Mouse (Mus musculus): ENCODE data around the gene Alg1. TPM values are rescaled to one million over a fixed set of nuclear protein-coding genes. Genes with fewer than 3 reads are reported as not detected.

Gene Alg1
- polyA plus RNA-seq, 1 experiment = 67.9 TPM

DNA sequence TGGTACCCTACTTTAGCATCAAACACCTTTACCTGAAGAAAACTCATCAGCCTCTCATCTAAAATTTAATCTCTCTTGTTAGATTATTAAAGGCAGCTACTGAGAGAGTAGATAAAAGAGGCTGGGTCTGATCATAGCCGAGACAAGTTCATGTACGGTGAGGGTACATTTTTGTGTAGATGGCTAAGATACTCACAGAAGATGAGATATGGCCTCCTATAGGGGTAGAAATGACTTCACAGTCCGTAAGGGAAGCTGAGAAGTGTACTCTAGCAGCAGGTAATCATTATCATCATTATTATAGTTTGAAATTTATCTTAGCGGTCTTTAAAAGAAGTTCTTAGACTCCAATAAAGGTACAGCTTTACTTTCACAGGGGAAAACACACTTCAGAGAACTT lies 439 bp upstream of the Alg1 start:
- DNase-seq (ENCODE audit: low read depth) = no peak

- no peak for DNase-seq (ENCODE audit: low read depth)
Observed at GRCm38 (mm10) chr16:5242355-5242754, 8.9 kb downstream of the Alg1 start.

GRCm38 (mm10) chr16:5242882-5243281 lies 9.5 kb downstream of the Alg1 start:
- DNase-seq (ENCODE audit: low read depth) = no peak

DNA sequence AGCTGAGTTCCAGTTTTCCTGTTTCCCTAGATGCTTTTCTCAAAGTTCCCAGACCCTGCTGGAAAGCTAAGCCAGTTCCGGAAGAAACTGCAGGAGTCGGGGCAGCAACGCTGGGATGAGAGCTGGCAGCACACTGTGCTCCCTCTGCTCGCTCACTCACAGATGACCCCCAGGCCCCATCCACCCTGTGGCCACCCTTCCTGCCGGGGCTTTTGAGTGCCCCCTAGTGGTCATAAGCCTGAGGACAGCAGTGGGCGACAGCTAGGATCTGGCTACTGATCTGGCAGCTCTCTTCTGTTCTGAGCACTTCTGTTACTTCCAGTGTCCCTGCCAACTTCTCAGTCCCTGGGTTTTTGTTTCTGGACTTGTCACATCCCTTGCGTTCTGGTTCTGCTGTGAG lies 11.0 kb downstream of the Alg1 start:
- DNase-seq (ENCODE audit: low read depth) = no peak

DNA sequence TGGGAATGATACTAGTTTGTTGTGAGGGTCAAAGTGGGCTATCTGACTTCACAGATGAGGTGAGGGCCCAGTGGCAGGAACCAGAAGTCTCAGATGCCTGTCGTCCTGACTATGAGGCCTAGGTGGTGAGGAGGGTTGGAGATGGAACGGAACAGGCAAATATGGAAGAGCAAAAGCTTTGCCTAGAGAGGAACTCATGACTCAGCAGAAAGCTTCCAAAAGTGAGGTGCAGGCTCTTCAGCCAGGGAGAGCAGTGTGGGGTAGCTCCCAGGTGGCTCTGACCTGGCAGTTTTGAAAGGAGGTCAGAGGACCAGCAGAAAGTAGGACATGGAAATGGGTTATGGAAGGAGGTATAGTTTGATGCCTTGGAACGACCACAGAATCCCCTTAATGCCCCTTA lies 17.5 kb downstream of the Alg1 start:
- DNase-seq (ENCODE audit: low read depth) = no peak

GRCm38 (mm10) chr16:5252260-5252659 lies 18.8 kb downstream of the Alg1 start:
- no peak for DNase-seq (ENCODE audit: low read depth)

GRCm38 (mm10) chr16:5254346-5255025 lies 21.1 kb downstream of the Alg1 start:
- no peak for DNase-seq (ENCODE audit: low read depth)

DNA sequence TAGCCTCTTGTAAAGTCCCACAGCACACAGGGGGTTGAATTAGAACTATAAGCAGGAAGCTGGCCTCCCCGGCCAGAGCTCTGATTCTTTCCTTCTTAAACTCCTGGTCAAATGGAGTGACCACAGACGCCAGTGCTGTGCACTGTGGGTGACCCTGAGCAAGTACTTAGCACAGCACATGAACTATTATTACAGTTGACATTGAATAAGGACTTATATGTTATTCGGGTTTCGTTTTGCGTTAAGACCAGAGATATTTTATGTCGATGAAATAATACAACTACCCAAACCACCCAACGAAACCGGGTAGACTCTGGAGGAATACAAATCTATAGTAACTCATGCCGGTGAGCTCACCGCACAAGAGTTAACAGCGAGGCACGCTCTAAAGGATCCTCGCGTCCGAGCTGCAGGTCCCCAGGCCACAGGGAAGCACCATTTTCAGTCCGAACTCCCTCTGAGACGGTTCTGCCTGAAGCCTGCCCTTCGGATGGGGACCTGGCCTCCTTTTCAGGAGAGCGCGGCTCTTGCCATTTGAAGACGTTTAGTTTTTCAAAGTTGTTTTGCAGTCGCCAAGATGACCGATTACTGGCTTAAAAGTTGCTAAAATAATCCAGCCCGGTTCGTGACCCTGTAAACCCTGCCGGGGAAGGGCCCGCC lies 21.8 kb downstream of the Alg1 start:
- no peak for DNase-seq (ENCODE audit: low read depth)

GRCm38 (mm10) chr16:5255779-5256496 lies 22.5 kb downstream of the Alg1 start, which contains the start of gene Eef2kmt:
Eef2kmt (minus strand) TSS chr16:5255983.
- DNase-seq (ENCODE audit: low read depth) = peak; percentile 60

DNA sequence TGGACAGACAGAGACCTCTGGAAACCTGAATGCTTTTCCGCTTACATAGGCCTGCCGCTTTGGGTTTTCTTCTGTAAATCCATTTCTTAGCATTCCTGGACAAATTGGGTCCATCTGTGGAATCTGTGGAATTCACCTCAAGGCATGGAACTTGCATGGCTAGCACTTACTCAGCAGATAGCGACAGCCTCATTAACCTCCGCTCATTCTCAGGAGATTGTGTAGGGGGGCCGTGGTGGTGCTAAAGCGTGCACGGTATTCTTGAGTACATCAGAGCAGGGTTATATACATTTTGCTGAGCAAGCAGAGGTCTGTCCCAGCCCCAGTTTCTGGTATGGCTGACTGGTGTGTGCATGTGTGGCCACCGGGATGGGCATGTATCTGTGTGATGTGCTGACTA lies 29.7 kb downstream of the Alg1 start:
- no peak for DNase-seq (ENCODE audit: low read depth)

- no peak for DNase-seq (ENCODE audit: low read depth)
Observed at GRCm38 (mm10) chr16:5263926-5264325, 30.5 kb downstream of the Alg1 start.

DNA sequence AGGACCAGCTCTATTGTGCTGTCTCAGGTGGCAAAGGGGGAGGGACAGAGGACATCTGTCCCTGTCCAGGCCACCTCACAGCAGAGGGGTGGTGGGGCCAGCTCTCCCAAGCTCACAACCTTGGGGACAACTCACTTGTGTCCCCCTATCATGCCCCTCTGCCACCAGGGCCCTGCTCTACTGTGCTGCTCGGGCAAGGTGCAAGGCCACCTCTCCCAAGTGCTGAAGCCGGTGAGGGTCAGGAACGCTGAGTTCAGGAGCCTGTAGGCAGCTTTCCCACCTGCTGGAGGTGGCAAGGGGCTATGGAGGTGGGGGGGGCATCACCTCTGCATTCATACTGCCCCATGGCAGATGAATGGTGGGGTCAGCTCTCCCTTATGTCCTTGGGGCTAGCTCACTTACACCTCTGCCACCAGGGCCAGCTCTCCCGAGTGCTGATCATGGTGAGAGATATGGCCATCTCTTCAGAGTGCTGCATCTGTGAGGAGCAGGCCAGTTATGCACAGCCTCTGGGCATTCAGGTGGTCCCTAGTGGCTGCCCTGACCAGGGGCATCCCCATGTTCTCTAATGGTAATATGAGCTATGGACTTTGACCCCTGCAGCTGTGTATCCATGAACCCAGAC lies 38.1 kb downstream of the Alg1 start:
- DNase-seq (ENCODE audit: low read depth) = no peak

GRCm38 (mm10) chr16:5272371-5272770 lies 39.0 kb downstream of the Alg1 start:
- DNase-seq (ENCODE audit: low read depth) = no peak

GRCm38 (mm10) chr16:5279571-5280222 lies 46.3 kb downstream of the Alg1 start:
- no peak for DNase-seq (ENCODE audit: low read depth)

DNA sequence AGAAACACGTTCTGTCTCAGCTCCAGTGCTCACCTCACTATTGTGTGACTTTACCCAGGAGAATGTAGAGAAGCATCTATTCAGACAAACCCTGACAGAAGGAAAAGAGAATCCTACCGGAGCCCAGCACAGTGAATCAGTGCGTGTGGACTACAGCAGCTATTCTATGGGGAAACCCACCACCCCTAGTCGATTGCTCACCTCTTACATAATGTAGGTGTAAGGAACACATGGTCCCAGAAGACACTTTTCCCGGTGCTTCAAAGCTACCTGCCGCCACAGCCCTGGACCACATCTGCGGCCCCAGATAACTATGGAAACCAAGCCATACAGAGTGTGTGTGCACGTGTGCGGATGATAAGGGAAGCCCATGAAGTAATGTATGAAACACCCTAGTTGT lies 49.3 kb downstream of the Alg1 start:
- no peak for DNase-seq (ENCODE audit: low read depth)

DNA sequence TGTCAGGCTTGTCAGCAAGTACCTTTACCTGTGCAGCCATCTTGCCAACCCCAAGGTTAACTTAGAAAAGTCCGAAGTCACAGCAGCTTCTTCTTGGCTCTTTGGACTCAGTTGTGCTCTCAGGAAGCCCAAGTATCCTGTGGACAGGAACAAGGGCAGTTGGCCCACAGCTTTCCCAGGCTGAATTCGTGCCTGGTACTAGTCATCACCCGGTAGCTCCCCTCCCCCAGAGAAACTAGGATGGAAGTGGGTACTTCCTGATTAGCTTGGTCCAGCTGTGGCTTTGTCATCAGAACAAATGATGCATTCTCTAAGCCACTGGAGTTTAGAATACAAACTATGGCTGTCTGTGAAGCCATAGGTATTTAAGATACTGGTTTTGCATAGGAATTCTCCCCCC lies 52.0 kb downstream of the Alg1 start:
- no peak for DNase-seq (ENCODE audit: low read depth)

Other genes starting within 250 kb of the Alg1 start
- 1.1 and 2.1 TPM in 2 replicates for gene Sept12, start 235.8 kb upstream of the Alg1 start, polyA plus RNA-seq (2012; rRNA removed)
- gene Smim22, start 226.3 kb upstream of the Alg1 start, polyA plus RNA-seq (2012; rRNA removed) = 73.8 and 89.8 TPM in 2 replicates
- 161 and 182 TPM in 2 replicates for gene Rogdi, start 220.1 kb upstream of the Alg1 start, polyA plus RNA-seq (2012; rRNA removed)
- 68.0 and 80.6 TPM in 2 replicates for gene Glyr1, start 183.8 kb upstream of the Alg1 start, polyA plus RNA-seq (2012; rRNA removed)
- 32.0 and 38.2 TPM in 2 replicates for gene Ubn1, start 183.6 kb upstream of the Alg1 start, polyA plus RNA-seq (2012; rRNA removed)
- 4.3 and 9.2 TPM in 2 replicates for gene Ppl, start 101.2 kb upstream of the Alg1 start, polyA plus RNA-seq (2012; rRNA removed)
- 0.68 and 0.74 TPM in 2 replicates for gene Sec14l5, start 86.5 kb upstream of the Alg1 start, polyA plus RNA-seq (2012; rRNA removed)
- gene Nagpa, start 29.6 kb upstream of the Alg1 start, polyA plus RNA-seq (2012; rRNA removed) = 27.7 and 28.6 TPM in 2 replicates
- gene AU021092, start 11.3 kb upstream of the Alg1 start, polyA plus RNA-seq (2012; rRNA removed) = 13.1 and 15.2 TPM in 2 replicates
- 69.7 and 80.6 TPM in 2 replicates for gene Eef2kmt, start 22.4 kb downstream of the Alg1 start, polyA plus RNA-seq (2012; rRNA removed)